Mouse (Mus musculus): Measurements from ENCODE around the gene 1700113H08Rik.

The 1700113H08Rik gene

GRCm38 (mm10) chr10:87057500-87058250 is at the start of gene 1700113H08Rik:
Gene 1700113H08Rik (plus strand): TSS chr10:87058045.
- no peak for DNase-seq (ENCODE audit: extremely low spot score)

- DNase-seq (ENCODE audit: extremely low spot score), result no peak
Observed at GRCm38 (mm10) chr10:87008215-87008499, 49.7 kb upstream of the 1700113H08Rik start.

- DNase-seq (ENCODE audit: extremely low spot score), result no peak
Observed at GRCm38 (mm10) chr10:87012087-87012486, 45.8 kb upstream of the 1700113H08Rik start.

GRCm38 (mm10) chr10:87014391-87014965 is 43.4 kb upstream of the 1700113H08Rik start:
- DNase-seq (ENCODE audit: extremely low spot score), result no peak

GRCm38 (mm10) chr10:87015403-87015802 is 42.4 kb upstream of the 1700113H08Rik start:
- DNase-seq (ENCODE audit: extremely low spot score), result no peak

- peak; percentile 38 for DNase-seq (ENCODE audit: extremely low spot score)
Observed at GRCm38 (mm10) chr10:87016151-87016692, 41.6 kb upstream of the 1700113H08Rik start.

GRCm38 (mm10) chr10:87018876-87019275 is 39.0 kb upstream of the 1700113H08Rik start:
- no peak for DNase-seq (ENCODE audit: extremely low spot score)

- no peak for DNase-seq (ENCODE audit: extremely low spot score)
Observed at GRCm38 (mm10) chr10:87020711-87021110, 37.1 kb upstream of the 1700113H08Rik start.

GRCm38 (mm10) chr10:87024884-87025283 is 33.0 kb upstream of the 1700113H08Rik start:
- peak; percentile 79 for DNase-seq (ENCODE audit: extremely low spot score)

GRCm38 (mm10) chr10:87032768-87033167 is 25.1 kb upstream of the 1700113H08Rik start:
- no peak for DNase-seq (ENCODE audit: extremely low spot score)

- DNase-seq (ENCODE audit: extremely low spot score), result no peak
Observed at GRCm38 (mm10) chr10:87035866-87036265, 22.0 kb upstream of the 1700113H08Rik start.

- DNase-seq (ENCODE audit: extremely low spot score), result peak; percentile 51
Observed at GRCm38 (mm10) chr10:87036271-87036703, 21.6 kb upstream of the 1700113H08Rik start.

GRCm38 (mm10) chr10:87037062-87037461 is 20.8 kb upstream of the 1700113H08Rik start:
- no peak for DNase-seq (ENCODE audit: extremely low spot score)

- DNase-seq (ENCODE audit: extremely low spot score), result no peak
Observed at GRCm38 (mm10) chr10:87039340-87039739, 18.5 kb upstream of the 1700113H08Rik start.

GRCm38 (mm10) chr10:87039800-87040199 is 18.0 kb upstream of the 1700113H08Rik start:
- no peak for DNase-seq (ENCODE audit: extremely low spot score)

- no peak for DNase-seq (ENCODE audit: extremely low spot score)
Observed at GRCm38 (mm10) chr10:87041265-87041664, 16.6 kb upstream of the 1700113H08Rik start.

GRCm38 (mm10) chr10:87045273-87045672 is 12.6 kb upstream of the 1700113H08Rik start:
- DNase-seq (ENCODE audit: extremely low spot score), result no peak

GRCm38 (mm10) chr10:87046469-87046868 is 11.4 kb upstream of the 1700113H08Rik start:
- DNase-seq (ENCODE audit: extremely low spot score), result no peak

GRCm38 (mm10) chr10:87046931-87047468 is 10.8 kb upstream of the 1700113H08Rik start:
- DNase-seq (ENCODE audit: extremely low spot score), result no peak

- no peak for DNase-seq (ENCODE audit: extremely low spot score)
Observed at GRCm38 (mm10) chr10:87049179-87049578, 8.7 kb upstream of the 1700113H08Rik start.

GRCm38 (mm10) chr10:87051714-87052113 is 6.1 kb upstream of the 1700113H08Rik start:
- DNase-seq (ENCODE audit: extremely low spot score), result no peak

- peak; percentile 82 for DNase-seq (ENCODE audit: extremely low spot score)
Observed at GRCm38 (mm10) chr10:87058251-87058925, 543 bp downstream of the 1700113H08Rik start.

Data from embryo, embryonic 9.5 days (tissue).